Mouse (Mus musculus) midbrain, embryonic 14.5 days (tissue): ENCODE data around the gene Lamb3. TPM values are rescaled to one million over a fixed set of nuclear protein-coding genes. Genes with fewer than 3 reads are reported as not detected.

Source experiments
- ATAC-seq: fragments of 200-750 bp; cut with Nextera tagmentation; 2 replicates; pipeline ENCODE4 v1.8.0; 2017; ENCODE audit warnings: moderate number of reproducible peaks, moderate library complexity; ENCODE audit not compliant: low FRiP score, low TSS enrichment
- DNase-seq: peaks from one replicate; pipeline ENCODE4 v3.0.0-alpha.2; 2015
- H3K27ac ChIP-seq: fragments of 300-500 bp; sonication (generic); replicated peaks from 2 replicates; pipeline ENCODE4 v1.5.1; 2014; ENCODE audit warnings: mild to moderate bottlenecking, low read depth, low read length, moderate library complexity
- H3K27me3 ChIP-seq: fragments of 300-500 bp; sonication (generic); 2 replicates; pipeline ENCODE4 v1.6.1; 2014; ENCODE audit warnings: low read length, control low read depth, mixed read lengths; ENCODE audit not compliant: control insufficient read depth, insufficient read depth
- H3K36me3 ChIP-seq: fragments of 300-500 bp; sonication (generic); 2 replicates; pipeline ENCODE4 v1.6.1; 2014; ENCODE audit warnings: low read length, control low read depth; ENCODE audit not compliant: control insufficient read depth, insufficient read depth
- H3K4me1 ChIP-seq: fragments of 300-500 bp; sonication (generic); 2 replicates; pipeline ENCODE4 v1.6.1; 2014; ENCODE audit warnings: mild to moderate bottlenecking, antibody characterized with exemption, low read length, control low read depth; ENCODE audit not compliant: control insufficient read depth, insufficient read depth
- H3K4me2 ChIP-seq: fragments of 300-500 bp; sonication (generic); 2 replicates; pipeline ENCODE4 v1.6.1; 2014; ENCODE audit warnings: mild to moderate bottlenecking, low read length, moderate library complexity
- H3K4me3 ChIP-seq: fragments of 300-500 bp; sonication (generic); replicated peaks from 2 replicates; pipeline ENCODE4 v1.5.1; 2014; ENCODE audit warnings: low read depth, low read length
- H3K9ac ChIP-seq: fragments of 300-500 bp; sonication (generic); replicated peaks from 2 replicates; pipeline ENCODE4 v1.6.1; 2014; ENCODE audit warnings: mild to moderate bottlenecking, low read length, moderate library complexity
- H3K9me3 ChIP-seq: fragments of 300-500 bp; sonication (generic); 2 replicates; pipeline ENCODE4 v1.6.1; 2016; ENCODE audit warnings: low read length, control low read depth, mixed read lengths; ENCODE audit not compliant: control insufficient read depth
- WGBS: fragments of 180-500 bp; shearing (Covaris S2); extraction: QIAGEN DNeasy Blood & Tissue Kit; methylation state at CpG from one replicate; pipeline ENCODE4 v1.1.7; 2014; 5-methylcytosine and 5-hydroxymethylcytosine counted together
- polyA plus RNA-seq: library from polyadenylated mRNA; unstranded; fragments of >200 nt; fragmentation: Nextera tagmentation; extraction: Ambion mirVana; gene quantifications from 2 replicates; pipeline ENCODE4 v1.2.1, GENCODE M21; 2014

Gene Lamb3
- polyA plus RNA-seq, 1 experiment from 2014 or later: 0.30 TPM

- Histone ChIP-seq H3K27ac (no peak overlapping the region), H3K9ac (no peak overlapping the region), H3K4me1 (no peaks in the 10 kb centered on the region), H3K9me3 (no peaks in the 10 kb centered on the region), H3K27me3 (no peaks in the 10 kb centered on the region), H3K36me3 (no peaks in the 10 kb centered on the region), H3K4me3 (no peak overlapping the region), H3K4me2 (no peak overlapping the region)
- no peak for ATAC-seq
- no peak for DNase-seq
- WGBS: 82% methylated on average over 5 of the region's 5 CpGs
Observed at GRCm38 (mm10) chr1:193211371-193211770, 3.9 kb downstream of the Lamb3 start.

- 77% methylated on average over 5 of the region's 5 CpGs for WGBS
- Histone ChIP-seq H3K27me3 (no peaks in the 10 kb centered on the region), H3K36me3 (no peaks in the 10 kb centered on the region), H3K4me3 (no peak overlapping the region), H3K4me1 (no peaks in the 10 kb centered on the region), H3K9me3 (no peaks in the 10 kb centered on the region), H3K4me2 (no peak overlapping the region), H3K9ac (no peak overlapping the region), H3K27ac (no peak overlapping the region)
- DNase-seq (no peak), ATAC-seq (no peak)
Observed at GRCm38 (mm10) chr1:193214053-193214452, 6.6 kb downstream of the Lamb3 start.

GRCm38 (mm10) chr1:193216000-193216399, 8.5 kb downstream of the Lamb3 start:
- no peak for ATAC-seq
- no peak for DNase-seq

GRCm38 (mm10) chr1:193220408-193220807, 12.9 kb downstream of the Lamb3 start:
- DNase-seq: no peak
- no peak for ATAC-seq
- 72% methylated on average over 5 of the region's 5 CpGs for WGBS
- Histone ChIP-seq H3K9ac (no peak overlapping the region), H3K4me1 (no peaks in the 10 kb centered on the region), H3K27ac (no peak overlapping the region), H3K9me3 (no peaks in the 10 kb centered on the region), H3K4me3 (no peak overlapping the region), H3K27me3 (no peaks in the 10 kb centered on the region), H3K4me2 (no peak overlapping the region), H3K36me3 (no peaks in the 10 kb centered on the region)

More at GRCm38 (mm10) chr1:193216000-193216399, 8.5 kb downstream of the Lamb3 start:
- Histone ChIP-seq H3K27me3 (no peaks in the 10 kb centered on the region), H3K4me2 (no peak overlapping the region), H3K4me1 (no peaks in the 10 kb centered on the region), H3K9ac (no peak overlapping the region), H3K9me3 (no peaks in the 10 kb centered on the region), H3K36me3 (no peaks in the 10 kb centered on the region), H3K27ac (no peak overlapping the region), H3K4me3 (no peak overlapping the region)
- WGBS: 71% methylated on average over 3 of the region's 3 CpGs

- 34% methylated on average over 3 of the region's 3 CpGs for WGBS
- no peak overlapping the region for H3K4me2 ChIP-seq
- no peak for DNase-seq
- no peak overlapping the region for H3K4me3 ChIP-seq
- no peak overlapping the region for H3K9ac ChIP-seq
- ATAC-seq: no peak
- H3K36me3 ChIP-seq: no peaks in the 10 kb centered on the region
- no peaks in the 10 kb centered on the region for H3K27me3 ChIP-seq
- no peaks in the 10 kb centered on the region for H3K4me1 ChIP-seq
- H3K27ac ChIP-seq: no peak overlapping the region
- H3K9me3 ChIP-seq: no peaks in the 10 kb centered on the region
Observed at GRCm38 (mm10) chr1:193225531-193225930, 18.0 kb downstream of the Lamb3 start.

GRCm38 (mm10) chr1:193226114-193226513, 18.6 kb downstream of the Lamb3 start:
- Histone ChIP-seq H3K4me1 (no peaks in the 10 kb centered on the region), H3K9ac (no peak overlapping the region), H3K27me3 (no peaks in the 10 kb centered on the region), H3K4me3 (no peak overlapping the region), H3K9me3 (no peaks in the 10 kb centered on the region), H3K4me2 (no peak overlapping the region), H3K27ac (no peak overlapping the region), H3K36me3 (no peaks in the 10 kb centered on the region)
- ATAC-seq (no peak), DNase-seq (no peak)
- WGBS: 96% methylated on average over 4 of the region's 4 CpGs

GRCm38 (mm10) chr1:193226724-193227522, 19.4 kb downstream of the Lamb3 start:
- DNase-seq (no peak), ATAC-seq (no peak)
- 54% methylated on average over 7 of the region's 7 CpGs for WGBS
- no peaks in the 10 kb centered on the region for H3K4me1 ChIP-seq
- H3K4me2 ChIP-seq: no peak overlapping the region
- no peak overlapping the region for H3K9ac ChIP-seq
- no peaks in the 10 kb centered on the region for H3K36me3 ChIP-seq
- H3K4me3 ChIP-seq: no peak overlapping the region
- H3K27ac ChIP-seq: no peak overlapping the region
- H3K27me3 ChIP-seq: no peaks in the 10 kb centered on the region
- H3K9me3 ChIP-seq: no peaks in the 10 kb centered on the region

- H3K4me2 ChIP-seq: no peak overlapping the region
- H3K9me3 ChIP-seq: no peaks in the 10 kb centered on the region
- no peaks in the 10 kb centered on the region for H3K36me3 ChIP-seq
- no peak overlapping the region for H3K4me3 ChIP-seq
- H3K27ac ChIP-seq: no peak overlapping the region
- no peaks in the 10 kb centered on the region for H3K27me3 ChIP-seq
- H3K4me1 ChIP-seq: no peaks in the 10 kb centered on the region
- H3K9ac ChIP-seq: no peak overlapping the region
- DNase-seq: no peak
- WGBS: 68% methylated on average over 4 of the region's 4 CpGs
- no peak for ATAC-seq
Observed at GRCm38 (mm10) chr1:193227537-193227936, 20.0 kb downstream of the Lamb3 start.

GRCm38 (mm10) chr1:193229570-193229969, 22.1 kb downstream of the Lamb3 start:
- Histone ChIP-seq H3K27ac (no peak overlapping the region), H3K9me3 (no peaks in the 10 kb centered on the region), H3K36me3 (no peaks in the 10 kb centered on the region), H3K27me3 (no peaks in the 10 kb centered on the region), H3K9ac (no peak overlapping the region), H3K4me3 (no peak overlapping the region), H3K4me1 (no peaks in the 10 kb centered on the region), H3K4me2 (no peak overlapping the region)
- DNase-seq (no peak), ATAC-seq (no peak)
- 93% methylated on average over 5 of the region's 5 CpGs for WGBS
